Mouse (Mus musculus): Measurements from ENCODE around the gene Slc22a8. TPM values are rescaled to one million over a fixed set of nuclear protein-coding genes. Genes with fewer than 3 reads are reported as not detected.

Gene Slc22a8
- under 1 TPM in 1 of 2 experiments, not detected in 1; 0.07 TPM for total RNA-seq (2021)
- long read RNA-seq, experiment 1, result 0 reads
- long read RNA-seq, experiment 2, result 0 reads

- no peak for DNase-seq
These were observed at the start of gene Slc22a8 for GRCm38 (mm10) chr19:8590954-8591353. Gene Slc22a8 (plus strand): TSS chr19:8591254.

- DNase-seq, result no peak
These were observed 32.2 kb upstream of the Slc22a8 start for GRCm38 (mm10) chr19:8558897-8559296.

GRCm38 (mm10) chr19:8564021-8564420, 27.0 kb upstream of the Slc22a8 start:
- no peak for DNase-seq

GRCm38 (mm10) chr19:8564469-8564868, 26.6 kb upstream of the Slc22a8 start:
- no peak for DNase-seq

GRCm38 (mm10) chr19:8565262-8565661, 25.8 kb upstream of the Slc22a8 start:
- no peak for DNase-seq

- no peak for DNase-seq
These were observed 25.1 kb upstream of the Slc22a8 start for GRCm38 (mm10) chr19:8565985-8566384.

GRCm38 (mm10) chr19:8567104-8567880, 23.8 kb upstream of the Slc22a8 start:
- DNase-seq, result peak; percentile 24

- no peak for DNase-seq
These were observed 21.6 kb upstream of the Slc22a8 start for GRCm38 (mm10) chr19:8569453-8569863.

GRCm38 (mm10) chr19:8570341-8571040, 20.6 kb upstream of the Slc22a8 start:
- no peak for DNase-seq

GRCm38 (mm10) chr19:8571746-8572145, 19.3 kb upstream of the Slc22a8 start:
- no peak for DNase-seq

- no peak for DNase-seq
These were observed 18.6 kb upstream of the Slc22a8 start for GRCm38 (mm10) chr19:8572485-8572884.

- DNase-seq, result no peak
These were observed 13.6 kb upstream of the Slc22a8 start for GRCm38 (mm10) chr19:8577432-8577831.

- DNase-seq, result peak; percentile 40
These were observed 12.6 kb upstream of the Slc22a8 start for GRCm38 (mm10) chr19:8578293-8578969.

- DNase-seq, result no peak
These were observed 12.1 kb upstream of the Slc22a8 start for GRCm38 (mm10) chr19:8578970-8579342.

GRCm38 (mm10) chr19:8585298-8585697, 5.8 kb upstream of the Slc22a8 start:
- no peak for DNase-seq

- DNase-seq, result no peak
These were observed 5.2 kb upstream of the Slc22a8 start for GRCm38 (mm10) chr19:8585899-8586298.

- no peak for DNase-seq
These were observed 4.7 kb upstream of the Slc22a8 start for GRCm38 (mm10) chr19:8586350-8586749.

GRCm38 (mm10) chr19:8587315-8587714, 3.7 kb upstream of the Slc22a8 start:
- no peak for DNase-seq

- DNase-seq, result no peak
These were observed 1.1 kb downstream of the Slc22a8 start for GRCm38 (mm10) chr19:8592155-8592554.

GRCm38 (mm10) chr19:8592873-8593408, 1.9 kb downstream of the Slc22a8 start:
- no peak for DNase-seq

GRCm38 (mm10) chr19:8593833-8594232, 2.8 kb downstream of the Slc22a8 start:
- no peak for DNase-seq

- no peak for DNase-seq
These were observed 3.5 kb downstream of the Slc22a8 start for GRCm38 (mm10) chr19:8594518-8594917.

- DNase-seq, result no peak
These were observed 6.2 kb downstream of the Slc22a8 start for GRCm38 (mm10) chr19:8597269-8597668.
